Mouse (Mus musculus): ENCODE measurements around the gene Fam214b.
A peak's percentile ranks its signal among the peaks of the same experiment; 100 is the strongest.

Fam214b gene

DNA sequence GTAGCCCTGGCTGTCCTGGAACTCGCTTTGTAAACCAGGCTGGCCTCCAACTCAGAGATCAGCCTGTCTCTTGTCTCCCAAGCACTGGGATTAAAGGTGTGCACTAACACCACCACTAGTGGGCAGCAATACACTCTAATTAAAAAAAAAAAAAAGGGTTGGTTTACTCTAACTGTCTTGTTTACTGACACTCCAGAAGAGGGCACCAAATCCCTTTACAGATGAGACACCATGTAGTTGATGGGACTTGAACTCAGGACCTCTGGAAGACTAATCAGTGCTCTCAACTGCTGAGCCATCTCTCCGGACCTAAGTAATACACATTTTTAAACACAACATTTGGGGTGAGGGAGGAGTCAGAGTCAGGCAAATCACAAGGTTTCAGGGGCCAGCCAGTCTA, 40.3 kb downstream of the Fam214b start:
- peak in 1 of 2 experiments; percentile 39 for DNase-seq

- no peak for DNase-seq
Measured at GRCm38 (mm10) chr4:43004951-43005350, 41.1 kb downstream of the Fam214b start.

DNA sequence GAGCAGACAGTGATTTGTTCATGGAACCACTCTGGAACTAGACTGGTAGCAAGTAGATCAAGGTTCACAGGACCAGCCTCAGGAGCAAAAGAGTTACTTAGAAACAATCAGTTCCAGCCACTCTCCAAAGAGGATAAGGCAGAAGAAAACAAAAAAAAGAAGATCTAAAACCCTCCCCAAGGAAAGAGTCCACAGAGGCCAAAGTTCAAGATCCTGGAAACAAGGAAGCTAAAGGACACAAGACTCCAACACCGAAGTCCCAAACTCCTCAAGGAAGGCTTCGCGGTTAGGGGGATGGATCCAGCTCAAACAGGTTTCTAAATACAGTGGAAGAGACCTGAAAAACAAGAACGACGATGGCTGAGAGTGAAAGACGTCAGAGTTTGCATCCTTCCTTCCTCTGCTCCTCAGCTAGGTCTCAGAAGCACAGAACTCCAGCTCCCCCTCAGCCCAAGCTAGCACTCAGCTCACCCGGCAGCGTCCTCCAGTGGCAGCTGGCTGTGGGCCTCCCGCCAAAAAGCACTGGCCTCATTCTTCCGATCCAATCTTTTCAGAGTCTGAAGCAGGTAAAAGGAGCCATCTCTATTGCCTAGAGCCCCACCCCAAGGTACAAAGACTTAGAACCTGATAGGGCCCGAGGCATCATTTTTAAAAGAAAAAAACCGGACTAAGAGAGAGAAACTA, 43.1 kb downstream of the Fam214b start:
- no peak for DNase-seq

- DNase-seq: no peak
Measured at GRCm38 (mm10) chr4:43001272-43001671, 44.7 kb downstream of the Fam214b start.

- peak; percentile 99 to 100 for DNase-seq
Measured at GRCm38 (mm10) chr4:43000141-43000986, 45.7 kb downstream of the Fam214b start, which contains the start of gene Vcp. TSS of gene Vcp (minus strand) at chr4:43000507.

- DNase-seq: peak; percentile 79 to 87
Measured at GRCm38 (mm10) chr4:42999451-43000140, 46.4 kb downstream of the Fam214b start.

DNA sequence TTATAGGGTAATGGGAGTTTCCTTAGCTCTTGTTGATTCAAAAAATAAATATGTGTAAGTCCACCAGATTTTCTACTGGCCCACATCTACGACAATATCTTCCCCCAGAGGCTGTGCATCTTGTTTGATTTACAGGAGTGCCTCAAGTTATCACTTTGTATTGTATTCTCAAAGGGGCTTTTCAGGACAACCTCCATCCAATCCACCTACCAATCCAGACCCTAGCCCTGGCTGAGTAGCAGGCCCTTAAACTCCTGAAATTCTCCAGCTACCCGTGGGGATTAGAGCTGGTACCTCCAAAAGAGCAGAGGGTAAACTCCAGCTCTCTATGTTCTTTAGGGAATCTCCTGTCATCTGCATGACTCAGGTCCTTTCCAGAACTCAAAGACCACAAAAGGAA, 48.0 kb downstream of the Fam214b start:
- no peak for DNase-seq

DNA sequence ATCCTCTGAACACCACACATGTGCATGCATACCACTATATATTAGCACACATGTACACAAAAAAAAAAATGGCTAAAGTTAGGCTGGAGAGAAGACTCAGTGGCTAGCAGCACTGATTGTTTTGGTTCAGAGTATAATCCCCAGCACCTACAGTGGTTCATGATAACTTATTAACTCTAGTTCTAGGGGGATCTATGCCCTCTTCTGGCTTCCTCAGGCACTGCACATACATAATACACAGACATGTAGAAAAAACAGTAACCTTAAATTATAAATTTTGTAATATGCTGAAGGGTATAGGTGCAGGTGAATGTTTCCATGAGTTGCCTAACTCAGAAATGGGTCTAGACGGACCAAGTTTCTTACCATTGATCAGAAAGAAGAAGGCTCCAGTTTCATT, 57.7 kb downstream of the Fam214b start:
- DNase-seq: no peak

All from lung, postnatal 4 days (tissue).